Mouse (Mus musculus) lung, embryonic 15.5 days (tissue): ENCODE results near the gene Tpbgl. TPM values are rescaled to one million over a fixed set of nuclear protein-coding genes. Genes with fewer than 3 reads are reported as not detected.
A peak's percentile ranks its signal among the peaks of the same experiment; 100 is the strongest.

Source experiments
- ATAC-seq: fragments of 200-750 bp; cut with Nextera tagmentation; 2 replicates; pipeline ENCODE4 v1.8.0; 2017; ENCODE audit warnings: moderate number of reproducible peaks, borderline replicate concordance; ENCODE audit not compliant: low FRiP score, low TSS enrichment; ENCODE audit errors: extremely low read depth
- H3K27ac ChIP-seq: fragments of 300-500 bp; sonication (generic); 2 replicates; pipeline ENCODE4 v1.5.1; 2015; ENCODE audit warnings: moderate library complexity, mild to moderate bottlenecking, inconsistent platforms
- H3K27me3 ChIP-seq: fragments of 300-500 bp; sonication (generic); 2 replicates; pipeline ENCODE4 v1.6.1; 2015; ENCODE audit warnings: inconsistent platforms
- H3K36me3 ChIP-seq: fragments of 300-500 bp; sonication (generic); 2 replicates; pipeline ENCODE4 v1.6.1; 2015; ENCODE audit warnings: inconsistent platforms
- H3K4me1 ChIP-seq: fragments of 300-500 bp; sonication (generic); 2 replicates; pipeline ENCODE4 v1.6.1; 2015; ENCODE audit warnings: inconsistent platforms
- H3K4me2 ChIP-seq: fragments of 300-500 bp; sonication (generic); 2 replicates; pipeline ENCODE4 v1.6.1; 2015; ENCODE audit warnings: inconsistent platforms, mild to moderate bottlenecking, moderate library complexity
- H3K4me3 ChIP-seq: fragments of 300-500 bp; sonication (generic); 2 replicates; pipeline ENCODE4 v1.5.1; 2015; ENCODE audit warnings: mild to moderate bottlenecking, inconsistent platforms
- H3K9ac ChIP-seq: fragments of 300-500 bp; sonication (generic); 2 replicates; pipeline ENCODE4 v1.6.1; 2015; ENCODE audit warnings: inconsistent platforms
- H3K9me3 ChIP-seq: fragments of 300-500 bp; sonication (generic); 2 replicates; pipeline ENCODE4 v1.6.1; 2016; ENCODE audit warnings: inconsistent platforms
- WGBS: fragments of 180-500 bp; shearing (Covaris S2); methylation state at CpG from one replicate; pipeline ENCODE4 v1.1.7; 2015; 5-methylcytosine and 5-hydroxymethylcytosine counted together
- polyA plus RNA-seq: library from polyadenylated mRNA; unstranded; fragments of >200 nt; fragmentation: Nextera tagmentation; extraction: Ambion mirVana; gene quantifications from 2 replicates; pipeline ENCODE4 v1.2.1, GENCODE M21; 2015

Gene Tpbgl
- polyA plus RNA-seq, 1 experiment from 2014 or later = 1.1 TPM

DNA sequence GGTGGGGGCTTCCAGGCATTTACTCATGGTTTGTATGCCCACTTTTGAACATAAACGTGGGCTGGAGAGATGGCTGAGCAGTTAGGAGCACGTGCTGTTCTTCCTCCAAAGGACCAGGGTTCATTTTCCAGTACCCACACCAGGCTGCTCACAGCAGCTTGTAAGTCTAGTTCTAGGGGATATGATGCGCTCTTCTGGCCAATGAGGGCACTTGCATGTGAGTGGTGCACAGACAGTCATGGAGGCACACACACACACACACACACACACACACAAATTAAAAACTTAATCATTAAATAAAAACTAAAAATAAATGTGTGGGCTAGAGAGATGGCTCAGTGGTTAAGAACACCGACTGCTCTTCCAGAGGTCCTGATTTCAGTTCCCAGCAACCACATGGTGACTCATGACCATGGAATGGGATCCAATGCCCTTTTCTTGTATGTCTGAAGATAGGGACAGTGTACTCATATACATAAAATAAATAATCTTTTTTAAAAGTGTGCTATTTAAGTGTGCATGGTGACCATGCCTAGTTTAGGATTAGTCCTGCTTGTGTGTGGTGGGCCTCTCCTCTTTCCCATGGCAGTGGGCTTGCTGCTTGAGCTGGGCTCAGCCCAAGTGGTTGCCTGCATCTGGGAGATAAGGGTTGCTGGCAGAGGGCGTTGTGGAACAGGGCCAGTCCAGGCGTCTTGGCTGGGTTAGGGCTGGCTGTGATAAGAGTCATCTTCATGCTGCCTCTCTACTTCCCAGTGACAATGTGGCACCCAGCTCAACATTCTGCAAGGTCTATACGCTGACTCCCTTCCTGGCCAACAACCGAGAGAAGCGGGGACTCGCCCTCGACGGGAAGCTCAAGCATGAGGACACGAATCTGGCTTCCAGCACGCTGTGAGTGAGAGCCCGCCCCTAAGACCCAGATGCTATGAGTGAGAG lies 32.8 kb downstream of the Tpbgl start:
- H3K9ac ChIP-seq = no peak overlapping the region
- peaks cover 5% of the 10 kb centered on the region; the same call in 1 of the 2 replicates for H3K4me1 ChIP-seq
- no peak overlapping the region for H3K4me3 ChIP-seq
- H3K27ac ChIP-seq = no peak overlapping the region
- ATAC-seq = peak; percentile 44; the same call in 1 of the 2 replicates
- 71% methylated on average over 15 of the region's 15 CpGs for WGBS
- H3K4me2 ChIP-seq = no peak overlapping the region
- no peaks in the 10 kb centered on the region for H3K9me3 ChIP-seq
- peaks cover 54% of the 10 kb centered on the region for H3K36me3 ChIP-seq
- no peaks in the 10 kb centered on the region for H3K27me3 ChIP-seq

DNA sequence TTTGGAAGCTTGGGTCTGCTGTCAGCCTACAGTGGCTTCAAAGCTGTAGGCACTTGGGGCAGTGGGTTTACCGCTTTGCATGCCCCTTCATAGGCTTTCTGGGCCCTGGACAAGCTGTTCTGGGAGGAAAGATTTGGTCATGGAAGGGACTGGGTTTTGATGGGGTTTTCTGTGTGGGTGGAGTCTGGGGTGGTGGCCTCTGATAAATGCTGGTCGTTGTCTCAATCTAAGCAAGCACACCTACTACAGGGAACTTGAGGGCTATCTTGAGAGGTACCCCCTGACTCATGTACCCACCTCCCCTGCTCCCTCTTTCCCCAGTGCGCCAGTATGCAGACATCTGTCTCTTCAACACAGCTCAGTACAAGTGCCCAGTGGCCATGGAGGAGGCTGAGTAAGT lies 34.2 kb downstream of the Tpbgl start:
- H3K27me3 ChIP-seq = no peaks in the 10 kb centered on the region
- no peak overlapping the region for H3K27ac ChIP-seq
- no peak overlapping the region for H3K4me2 ChIP-seq
- H3K4me1 ChIP-seq = peaks cover 5% of the 10 kb centered on the region; the same call in 1 of the 2 replicates
- ATAC-seq = no peak
- no peak overlapping the region for H3K9ac ChIP-seq
- no peak overlapping the region for H3K4me3 ChIP-seq
- peaks cover 53% of the 10 kb centered on the region for H3K36me3 ChIP-seq
- no peaks in the 10 kb centered on the region for H3K9me3 ChIP-seq
- 84% methylated on average over 3 of the region's 3 CpGs for whole genome bisulfite sequencing

DNA sequence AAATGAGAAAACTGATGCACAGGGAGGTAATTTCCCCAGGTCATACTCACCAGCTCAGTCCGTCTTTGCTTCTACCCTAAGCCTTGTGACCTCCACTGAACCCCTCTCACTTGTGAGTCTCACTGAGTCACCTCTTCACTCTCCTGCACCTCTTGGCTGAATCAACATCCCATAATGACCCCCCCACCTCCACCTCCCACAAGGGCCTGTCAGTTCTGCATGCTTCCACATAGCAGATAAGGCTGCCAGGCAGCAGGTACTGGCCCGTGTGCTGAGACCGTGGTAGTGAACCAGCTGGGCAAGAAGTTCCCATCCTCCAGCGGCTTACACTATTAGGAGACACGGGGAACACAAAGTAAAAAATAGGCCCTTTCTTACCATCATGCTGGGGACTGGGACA lies 36.3 kb downstream of the Tpbgl start:
- Histone ChIP-seq H3K9me3 (no peaks in the 10 kb centered on the region), H3K4me2 (no peak overlapping the region), H3K4me3 (no peak overlapping the region), H3K27ac (no peak overlapping the region), H3K36me3 (peaks cover 40% of the 10 kb centered on the region), H3K4me1 (peaks cover 5% of the 10 kb centered on the region; the same call in 1 of the 2 replicates), H3K9ac (no peak overlapping the region), H3K27me3 (no peaks in the 10 kb centered on the region)
- 76% methylated on average over 5 of the region's 5 CpGs for WGBS
- no peak for ATAC-seq

DNA sequence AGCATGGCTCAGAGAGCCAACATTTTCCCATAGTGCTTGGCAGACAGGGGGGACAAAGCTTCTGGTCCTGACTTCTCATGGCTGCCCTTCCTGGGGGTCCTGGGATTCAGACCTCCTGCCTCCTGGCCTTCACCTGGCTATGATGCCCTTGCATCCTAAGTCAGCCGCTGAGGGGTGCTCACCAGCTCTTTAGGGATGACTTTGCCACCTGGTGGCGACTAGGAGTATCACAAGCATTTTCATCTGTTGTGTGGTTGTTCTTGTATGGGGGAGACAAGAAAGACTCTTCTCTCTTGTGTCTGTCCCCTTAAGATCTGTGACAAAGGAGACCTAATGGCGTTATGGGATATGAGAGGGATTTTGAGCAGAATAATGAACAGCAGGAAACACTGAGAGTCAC lies 36.8 kb downstream of the Tpbgl start:
- Histone ChIP-seq H3K27ac (no peak overlapping the region), H3K4me3 (no peak overlapping the region), H3K9me3 (no peaks in the 10 kb centered on the region), H3K36me3 (peaks cover 34% of the 10 kb centered on the region), H3K4me1 (peaks cover 5% of the 10 kb centered on the region; the same call in 1 of the 2 replicates), H3K9ac (no peak overlapping the region), H3K27me3 (no peaks in the 10 kb centered on the region), H3K4me2 (no peak overlapping the region)
- ATAC-seq = no peak
- 10% methylated on average over 3 of the region's 3 CpGs for WGBS

DNA sequence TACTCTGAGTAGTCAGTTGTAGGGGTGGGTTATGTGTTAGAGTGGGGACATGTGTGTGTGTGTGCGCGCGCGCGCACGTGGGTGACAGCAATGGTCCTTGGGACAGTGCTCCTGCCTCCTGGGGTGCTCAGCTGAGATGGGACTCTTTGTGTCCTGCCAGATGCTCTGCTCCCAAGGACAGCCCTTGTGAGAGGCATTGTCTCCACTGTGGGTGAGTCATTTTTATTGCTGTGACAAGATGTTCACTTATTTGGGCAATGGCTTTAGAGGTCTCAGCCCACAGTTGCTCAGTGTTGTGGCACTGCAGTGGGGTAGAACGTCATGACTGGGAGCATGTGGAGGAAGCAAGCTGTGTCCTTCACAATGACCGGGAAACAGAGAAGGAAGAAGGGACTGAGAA lies 40.9 kb downstream of the Tpbgl start:
- Histone ChIP-seq H3K4me3 (no peak overlapping the region), H3K27me3 (no peaks in the 10 kb centered on the region), H3K27ac (no peak overlapping the region), H3K9me3 (no peaks in the 10 kb centered on the region), H3K36me3 (peaks cover 12% of the 10 kb centered on the region; the same call in 1 of the 2 replicates), H3K4me1 (peaks cover 28% of the 10 kb centered on the region), H3K4me2 (no peak overlapping the region), H3K9ac (no peak overlapping the region)
- 87% methylated on average over 8 of the region's 8 CpGs for WGBS
- ATAC-seq = no peak

DNA sequence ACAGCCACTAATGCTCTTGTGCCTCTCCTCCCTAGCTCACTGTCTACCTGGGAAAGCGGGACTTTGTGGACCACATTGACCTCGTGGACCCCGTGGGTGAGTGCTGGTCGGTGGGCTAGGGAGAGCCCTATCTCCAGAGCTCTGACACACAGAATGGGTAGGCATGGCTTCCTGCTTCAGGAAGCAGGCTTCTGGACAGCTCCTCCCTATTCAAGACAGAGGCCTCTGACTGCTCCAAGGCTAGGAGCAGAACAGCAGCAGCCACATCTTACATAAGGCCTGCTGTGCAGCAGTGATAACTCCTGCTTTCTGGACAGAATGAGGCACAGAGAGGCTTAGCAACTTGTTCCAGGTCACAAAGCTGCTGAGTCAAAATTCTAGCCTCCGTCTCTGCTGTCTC lies 43.3 kb downstream of the Tpbgl start:
- Histone ChIP-seq H3K9me3 (no peaks in the 10 kb centered on the region), H3K4me3 (no peak overlapping the region), H3K27me3 (no peaks in the 10 kb centered on the region), H3K4me1 (peaks cover 49% of the 10 kb centered on the region), H3K36me3 (0 out of 2 replicates have a peak, but pooled peaks cover 2% of the 10 kb centered on the region), H3K4me2 (no peak overlapping the region), H3K9ac (no peak overlapping the region), H3K27ac (no peak overlapping the region)
- no peak for ATAC-seq
- whole genome bisulfite sequencing = 62% methylated on average over 5 of the region's 5 CpGs

DNA sequence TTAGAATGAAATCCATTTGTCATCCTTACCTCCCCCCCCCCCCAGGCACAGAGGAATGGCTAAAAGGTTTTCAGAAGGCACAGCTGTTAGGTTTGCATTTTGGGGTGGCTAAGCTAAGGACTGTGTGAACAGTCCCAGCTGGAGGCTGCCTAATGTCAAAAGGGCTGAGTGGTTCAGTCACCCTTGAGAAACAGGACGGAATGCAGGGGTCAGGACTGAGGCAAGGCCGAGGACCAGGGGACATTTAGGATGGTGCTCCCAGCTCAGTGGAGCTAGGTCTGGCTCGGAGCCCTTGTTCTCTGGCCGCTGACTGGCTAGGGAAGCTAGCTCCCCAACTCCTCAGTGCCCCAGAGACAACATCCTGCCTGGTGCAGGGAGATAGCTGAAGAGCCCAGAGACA lies 44.0 kb downstream of the Tpbgl start:
- 45% methylated on average over 4 of the region's 4 CpGs for WGBS
- peak; percentile 56; the same call in 1 of the 2 replicates for ATAC-seq

DNA sequence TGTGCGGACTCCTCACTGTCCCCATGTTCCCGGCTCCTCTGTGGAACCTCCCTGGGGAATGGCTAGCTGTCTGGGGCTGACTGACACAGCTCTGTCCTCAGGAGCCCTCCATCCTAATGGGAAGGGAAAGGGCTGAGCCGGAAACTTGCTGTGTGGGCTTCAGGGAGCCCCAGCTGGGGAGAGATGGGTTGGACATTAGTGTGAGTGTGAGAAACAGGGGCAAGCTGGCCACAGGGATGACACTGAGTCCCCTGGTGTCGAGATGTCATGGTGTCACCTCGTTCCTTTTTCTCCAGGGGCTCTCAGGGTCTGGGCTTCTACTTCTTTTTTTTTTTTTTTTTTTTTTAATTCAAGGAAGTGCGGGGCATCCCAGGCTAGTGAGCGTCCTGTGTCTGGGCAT lies 44.6 kb downstream of the Tpbgl start:
- no peak overlapping the region for H3K4me3 ChIP-seq
- 30% methylated on average over 7 of the region's 7 CpGs for WGBS
- peaks cover 49% of the 10 kb centered on the region for H3K4me1 ChIP-seq
- H3K27ac ChIP-seq = peak overlapping the region; percentile 65
- no peak overlapping the region for H3K9ac ChIP-seq
- H3K36me3 ChIP-seq = no peaks in the 10 kb centered on the region
- no peaks in the 10 kb centered on the region for H3K27me3 ChIP-seq
- no peaks in the 10 kb centered on the region for H3K9me3 ChIP-seq
- peak; percentile 85 for ATAC-seq
- no peak overlapping the region for H3K4me2 ChIP-seq

More for the DNA sequence above, 44.0 kb downstream of the Tpbgl start:
- peaks cover 49% of the 10 kb centered on the region for H3K4me1 ChIP-seq
- no peak overlapping the region for H3K4me3 ChIP-seq
- 0 out of 2 replicates have a peak, but pooled peaks cover 2% of the 10 kb centered on the region for H3K36me3 ChIP-seq
- H3K27ac ChIP-seq = peak overlapping the region; percentile 65
- H3K4me2 ChIP-seq = no peak overlapping the region
- no peaks in the 10 kb centered on the region for H3K9me3 ChIP-seq
- H3K9ac ChIP-seq = no peak overlapping the region
- no peaks in the 10 kb centered on the region for H3K27me3 ChIP-seq

DNA sequence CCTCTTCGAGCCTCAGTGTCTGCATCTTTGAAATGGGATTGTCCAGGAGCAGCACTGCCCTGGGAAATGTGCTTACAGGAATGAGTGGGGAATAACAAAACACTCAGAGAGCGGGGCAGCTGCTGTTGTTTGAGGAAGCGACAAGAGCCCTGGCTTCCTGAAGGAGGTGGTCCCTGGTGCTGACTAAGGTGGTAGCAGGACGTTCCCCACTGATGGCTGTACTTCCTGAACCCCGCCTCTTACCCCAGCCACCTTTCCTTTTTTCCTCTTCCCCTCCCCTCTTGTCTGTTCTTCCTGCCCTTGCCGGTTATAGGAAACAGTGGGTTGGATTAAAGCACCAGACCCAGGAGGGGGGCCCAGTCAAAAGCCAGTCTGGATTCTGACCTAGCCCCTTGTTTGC lies 46.7 kb downstream of the Tpbgl start:
- no peaks in the 10 kb centered on the region for H3K36me3 ChIP-seq
- peak overlapping the region; percentile 4; the same call in 1 of the 2 replicates for H3K4me2 ChIP-seq
- no peak overlapping the region for H3K4me3 ChIP-seq
- H3K27ac ChIP-seq = peak overlapping the region; percentile 44; the same call in 1 of the 2 replicates
- 49% methylated on average over 6 of the region's 6 CpGs for WGBS
- no peaks in the 10 kb centered on the region for H3K9me3 ChIP-seq
- no peak overlapping the region for H3K9ac ChIP-seq
- H3K4me1 ChIP-seq = peaks cover 49% of the 10 kb centered on the region
- no peaks in the 10 kb centered on the region for H3K27me3 ChIP-seq
- ATAC-seq = no peak

DNA sequence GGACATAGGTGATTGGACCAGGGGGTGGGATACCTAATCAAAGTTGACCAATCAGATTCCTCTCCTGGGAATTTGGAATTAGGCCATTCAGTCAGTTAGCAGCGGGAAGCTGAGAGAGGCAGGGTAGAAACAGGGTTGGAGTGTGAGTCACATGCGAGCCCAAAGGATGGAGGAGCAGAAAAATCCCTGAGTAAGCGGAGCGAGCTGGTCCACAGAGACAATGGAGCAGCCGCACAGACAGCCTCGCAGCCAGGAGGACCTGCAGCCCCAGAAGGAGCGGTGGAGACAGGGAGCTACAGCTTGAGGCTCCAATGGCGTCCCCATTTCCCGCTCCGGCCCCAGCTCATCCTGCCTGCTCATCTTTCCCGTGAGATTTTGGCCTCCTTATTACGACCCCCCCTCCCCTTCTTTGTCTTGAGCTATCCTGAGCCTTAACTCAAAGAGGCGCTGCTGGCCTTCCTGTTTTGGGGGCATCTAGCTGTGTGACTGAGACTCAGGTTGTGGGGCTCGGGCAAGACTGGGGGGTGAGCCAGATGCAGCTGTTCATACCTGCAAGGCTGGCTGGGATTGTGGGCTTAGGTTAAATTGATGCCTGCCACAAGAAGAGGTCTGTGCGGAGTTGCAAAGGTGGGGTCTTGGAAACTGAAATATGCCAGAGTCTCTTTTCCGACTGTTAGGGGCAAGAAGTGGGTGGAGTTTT lies 47.3 kb downstream of the Tpbgl start:
- WGBS = 25% methylated on average over 16 of the region's 16 CpGs
- H3K9ac ChIP-seq = no peak overlapping the region; the same call in 1 of the 2 replicates

DNA sequence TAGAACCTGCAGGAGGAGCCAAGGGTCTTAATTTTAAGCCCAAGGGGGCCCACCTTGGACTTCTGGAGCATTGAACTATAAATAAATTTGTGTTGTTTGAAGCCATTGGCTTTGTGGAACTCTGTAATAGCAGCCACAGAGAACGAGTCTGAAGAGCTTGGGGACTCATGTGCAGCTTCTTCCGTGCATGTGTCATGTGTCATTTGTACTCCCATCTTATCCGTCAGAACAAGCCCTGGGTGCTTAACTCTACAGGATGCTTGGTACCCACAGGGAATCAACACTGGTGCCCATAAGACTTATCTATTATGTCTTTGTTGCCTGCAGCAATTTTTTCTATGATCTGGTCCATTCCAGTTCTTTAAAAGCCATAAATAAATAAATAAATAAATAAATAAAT lies 48.7 kb downstream of the Tpbgl start:
- 74% methylated on average over 3 of the region's 3 CpGs for WGBS
- Histone ChIP-seq H3K9ac (no peak overlapping the region), H3K4me3 (no peak overlapping the region), H3K27ac (no peak overlapping the region), H3K27me3 (no peaks in the 10 kb centered on the region), H3K36me3 (no peaks in the 10 kb centered on the region), H3K9me3 (no peaks in the 10 kb centered on the region), H3K4me1 (peaks cover 43% of the 10 kb centered on the region), H3K4me2 (no peak overlapping the region)
- ATAC-seq = no peak

More for the DNA sequence above, 47.3 kb downstream of the Tpbgl start:
- Histone ChIP-seq H3K4me2 (0 out of 2 replicates have a peak overlapping the region, but pooled peaks have one; percentile 4), H3K9me3 (no peaks in the 10 kb centered on the region), H3K4me1 (peaks cover 49% of the 10 kb centered on the region), H3K36me3 (no peaks in the 10 kb centered on the region), H3K27ac (peak overlapping the region; percentile 44), H3K27me3 (no peaks in the 10 kb centered on the region), H3K4me3 (no peak overlapping the region)
- ATAC-seq = no peak
